Mouse (Mus musculus) left cerebral cortex, postnatal 10 days (tissue): ENCODE data around the gene Pkd1l3. TPM values are rescaled to one million over a fixed set of nuclear protein-coding genes. Genes with fewer than 3 reads are reported as not detected.

Experiments
- DNase-seq, 2 experiments: peaks; one replicate each; pipeline ENCODE4 v3.0.0; 2021 to 2022; ENCODE audit warnings: low spot score in 2 of 2, mixed read lengths in 1 of 2; ENCODE audit errors: extremely low spot score in 1 of 2
- intact Hi-C: fragments of 180-260 bp; cut with DNase I; formaldehyde crosslinking; loops from one replicate; pipeline ENCODE4 v1.15.1; 2025
- total RNA-seq, 2 experiments: library from RNA; stranded (reverse); gene quantifications; 2 replicates each; pipeline ENCODE4 v1.2.3; 2021

The Pkd1l3 gene
- total RNA-seq, result under 1 TPM; 0.54 to 0.65 TPM

DNA sequence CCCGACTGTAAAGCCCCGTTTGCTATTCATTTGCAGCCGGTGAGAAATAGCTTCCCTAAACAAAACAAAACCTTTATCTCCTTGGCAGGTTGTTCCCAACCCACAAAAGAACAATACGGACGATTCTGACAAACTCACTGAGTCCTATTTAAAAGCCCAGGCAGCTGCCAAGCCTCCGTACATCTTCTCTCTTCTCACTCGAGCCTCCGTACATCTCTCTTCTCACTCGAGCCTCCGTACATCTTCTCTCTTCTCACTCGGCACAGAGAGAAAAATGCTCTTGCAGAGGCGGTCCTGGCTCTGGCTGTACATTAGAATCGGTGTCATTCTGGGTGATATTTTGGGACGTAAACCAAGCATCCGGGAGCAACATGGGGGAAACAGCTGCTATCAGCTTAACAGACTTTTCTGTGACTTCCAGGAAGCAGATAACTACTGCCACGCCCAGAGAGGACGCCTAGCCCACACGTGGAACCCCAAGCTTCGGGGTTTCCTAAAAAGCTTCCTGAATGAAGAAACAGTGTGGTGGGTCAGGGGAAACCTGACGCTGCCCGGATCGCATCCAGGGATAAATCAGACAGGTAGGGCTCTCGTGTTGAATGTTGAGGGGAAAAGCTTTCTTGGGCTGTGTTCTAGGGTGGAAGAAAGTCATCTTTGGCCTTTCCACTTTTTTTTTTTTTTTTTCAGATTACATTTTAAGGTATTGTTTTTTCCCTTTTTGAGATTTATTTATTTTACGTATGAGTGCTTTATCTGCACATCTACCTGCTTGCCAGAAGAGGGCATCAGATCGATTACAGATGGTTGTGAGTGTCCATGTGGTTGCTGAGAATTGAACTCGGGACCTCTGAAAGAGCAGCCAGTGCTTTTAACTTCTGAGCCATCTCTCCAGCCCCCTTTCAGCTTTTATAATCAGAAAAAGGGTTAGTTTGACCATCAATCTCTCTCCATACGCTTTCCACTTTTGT lies at the start of gene Pkd1l3:
Pkd1l3 (plus strand) TSS at position 275 of the 968 bp plus-strand sequence.
- DNase-seq, result no peak
- intact Hi-C loops, result no loop called here

DNA sequence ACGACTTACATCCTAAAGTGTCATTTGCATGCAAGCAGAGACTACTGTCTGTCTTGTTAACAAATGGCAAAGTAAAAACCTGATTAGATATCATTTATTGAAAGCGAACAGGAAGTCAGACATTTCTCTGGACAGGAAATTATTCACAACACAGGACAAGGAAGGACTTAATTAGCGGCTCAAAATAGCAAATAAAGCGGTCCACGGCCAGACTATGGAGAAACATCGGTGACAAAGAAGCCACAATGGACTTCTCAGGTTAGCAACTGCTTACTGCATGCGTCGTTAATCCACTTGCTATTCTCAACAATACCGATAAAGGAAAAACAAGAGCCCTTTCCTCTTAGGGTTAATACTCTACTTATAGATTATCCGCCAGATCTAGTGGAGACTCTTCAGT lies 49.6 kb upstream of the Pkd1l3 start:
- no peak for DNase-seq
- intact Hi-C loops, result loop anchor here (2.0 kb wide), 1 partner anchor 44 kb away; the partner anchor contains the start of gene Dhodh

- DNase-seq, result peak; percentile 98 to 99
- intact Hi-C loops, result loop anchor here (2.0 kb wide), 1 partner anchor 43 kb away; the partner anchor contains the start of gene Dhodh
Observed at GRCm38 (mm10) chr8:109565498-109566333, 48.6 kb upstream of the Pkd1l3 start, which contains the start of the genes Dhx38 and Txnl4b. TSS of gene Dhx38 (minus strand) at chr8:109565861. TSS of gene Txnl4b (plus strand) at chr8:109565892.

DNA sequence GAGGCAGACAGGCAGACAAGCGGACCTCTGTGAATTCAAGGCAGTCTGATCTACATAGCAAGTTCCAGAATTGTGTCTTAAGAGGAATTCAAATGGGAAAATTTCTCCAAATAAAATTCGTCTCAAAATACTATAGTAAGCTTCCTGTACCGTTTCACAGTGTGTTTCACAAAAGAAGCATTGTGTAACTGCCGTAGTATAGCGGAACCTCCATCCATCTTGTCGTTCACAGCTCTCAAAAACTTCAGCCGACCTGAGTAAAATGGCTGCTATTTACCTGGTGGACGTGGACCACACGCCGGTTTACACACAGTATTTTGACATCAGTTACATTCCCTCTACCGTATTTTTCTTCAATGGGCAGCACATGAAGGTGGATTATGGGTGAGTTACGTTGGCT lies 43.2 kb upstream of the Pkd1l3 start:
- intact Hi-C loops, result no loop called here
- DNase-seq, result no peak

- DNase-seq, result no peak
- intact Hi-C loops, result no loop called here
Observed at GRCm38 (mm10) chr8:109576311-109576710, 38.0 kb upstream of the Pkd1l3 start.

- peak in 1 of 2 experiments; percentile 5 for DNase-seq
- intact Hi-C loops, result no loop called here
Observed at GRCm38 (mm10) chr8:109578900-109579301, 35.4 kb upstream of the Pkd1l3 start, which contains the start of gene Hp. TSS of gene Hp (minus strand) at chr8:109579172.

DNA sequence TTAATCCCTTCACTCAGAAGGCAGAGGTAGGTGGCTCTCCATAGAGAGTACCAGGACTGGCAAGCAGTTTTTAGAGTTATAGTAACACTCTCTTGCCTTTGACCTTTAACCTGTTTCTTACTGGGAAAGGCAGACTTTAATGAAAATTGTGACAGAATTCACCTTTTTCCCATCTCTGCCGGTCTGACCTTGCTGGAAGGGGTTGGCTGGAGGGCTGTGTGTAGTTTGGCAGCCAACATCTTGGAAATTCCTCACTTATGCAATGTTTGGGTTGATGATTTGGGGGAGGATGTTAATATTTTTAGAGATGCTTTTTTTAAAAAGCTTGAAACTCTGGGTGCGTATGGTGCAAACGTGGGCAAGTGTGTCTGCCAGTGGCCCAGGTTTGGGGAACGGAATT lies 30.0 kb upstream of the Pkd1l3 start:
- no peak for DNase-seq
- intact Hi-C loops, result no loop called here

- DNase-seq, result no peak
- intact Hi-C loops, result no loop called here
Observed at GRCm38 (mm10) chr8:109584830-109585229, 29.5 kb upstream of the Pkd1l3 start.

DNA sequence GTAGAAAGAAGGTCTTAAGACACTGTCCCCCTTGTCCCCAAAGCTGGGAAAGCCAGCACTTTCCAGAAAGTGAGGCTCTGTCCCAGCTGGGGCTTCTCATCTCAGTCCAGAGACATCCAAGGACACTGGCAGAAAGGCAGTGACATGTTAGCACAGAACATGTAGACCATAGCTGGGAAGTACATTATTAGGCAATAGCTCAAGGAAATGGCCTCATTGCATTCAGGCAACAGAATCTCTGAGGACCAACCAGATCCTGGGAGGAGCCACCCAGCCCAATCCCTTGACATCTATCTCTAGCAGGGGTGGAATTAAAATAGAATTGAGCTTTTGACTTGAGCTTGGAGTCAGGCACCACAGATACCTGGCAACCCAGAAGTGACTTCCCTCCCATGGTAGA lies 28.7 kb upstream of the Pkd1l3 start:
- DNase-seq, result no peak
- intact Hi-C loops, result no loop called here

GRCm38 (mm10) chr8:109586972-109587504 lies 27.3 kb upstream of the Pkd1l3 start:
- DNase-seq, result no peak
- intact Hi-C loops, result no loop called here

DNA sequence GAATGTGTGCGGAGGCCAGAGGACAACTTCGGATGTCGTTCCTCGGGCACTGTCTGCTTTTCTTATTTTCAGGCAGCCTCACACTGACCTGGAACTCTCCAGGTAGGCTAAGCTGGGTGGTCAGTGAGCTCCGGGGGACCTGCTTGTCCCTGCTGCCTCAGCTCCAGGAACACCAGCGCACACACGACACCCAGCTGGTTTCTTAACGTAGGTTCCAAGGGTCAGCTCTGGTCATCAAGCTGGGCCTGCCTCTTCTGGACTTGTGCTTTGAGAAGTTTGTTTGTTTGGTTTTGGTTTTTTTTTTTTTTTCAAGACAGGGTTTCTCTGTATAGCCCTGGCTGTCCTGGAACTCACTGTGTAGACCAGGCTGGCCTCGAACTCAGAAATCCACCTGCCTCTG lies 23.4 kb upstream of the Pkd1l3 start:
- intact Hi-C loops, result no loop called here
- DNase-seq, result no peak

- intact Hi-C loops, result no loop called here
- no peak for DNase-seq
Observed at GRCm38 (mm10) chr8:109591367-109591766, 22.9 kb upstream of the Pkd1l3 start.

- intact Hi-C loops, result no loop called here
- no peak for DNase-seq
Observed at GRCm38 (mm10) chr8:109592164-109592563, 22.2 kb upstream of the Pkd1l3 start.

DNA sequence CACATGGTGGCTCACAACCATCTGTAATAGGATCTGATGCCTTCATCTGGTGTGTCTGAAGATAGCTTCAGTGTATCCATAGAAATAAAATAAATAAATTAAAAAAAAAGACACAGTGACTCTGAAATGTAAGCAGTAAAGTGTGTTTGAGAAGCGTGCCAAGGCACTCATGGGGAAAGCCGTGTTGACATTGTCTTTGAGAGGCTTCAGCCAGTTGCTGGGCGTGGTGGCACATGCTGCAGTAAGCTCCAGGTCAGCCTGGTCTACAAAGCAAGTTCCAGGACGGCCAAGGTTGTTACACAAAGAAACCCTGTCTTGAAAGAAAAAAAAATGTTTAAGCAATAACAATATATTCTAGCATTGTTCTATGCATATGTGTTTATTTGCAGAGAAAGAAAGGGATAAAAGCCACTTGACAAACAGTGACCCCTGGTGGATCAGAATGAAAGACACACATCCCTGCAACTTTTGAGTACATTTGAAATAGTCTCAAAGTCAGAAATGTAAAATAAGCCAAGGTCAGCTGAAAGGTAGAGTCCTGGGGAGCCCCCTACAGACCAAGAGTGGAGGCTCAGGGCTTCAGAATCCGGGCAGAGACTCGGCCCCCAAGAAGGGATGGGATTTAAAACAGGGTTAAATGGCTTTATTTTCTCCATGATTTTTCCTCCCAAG lies 21.1 kb upstream of the Pkd1l3 start:
- no peak for DNase-seq
- intact Hi-C loops, result no loop called here

DNA sequence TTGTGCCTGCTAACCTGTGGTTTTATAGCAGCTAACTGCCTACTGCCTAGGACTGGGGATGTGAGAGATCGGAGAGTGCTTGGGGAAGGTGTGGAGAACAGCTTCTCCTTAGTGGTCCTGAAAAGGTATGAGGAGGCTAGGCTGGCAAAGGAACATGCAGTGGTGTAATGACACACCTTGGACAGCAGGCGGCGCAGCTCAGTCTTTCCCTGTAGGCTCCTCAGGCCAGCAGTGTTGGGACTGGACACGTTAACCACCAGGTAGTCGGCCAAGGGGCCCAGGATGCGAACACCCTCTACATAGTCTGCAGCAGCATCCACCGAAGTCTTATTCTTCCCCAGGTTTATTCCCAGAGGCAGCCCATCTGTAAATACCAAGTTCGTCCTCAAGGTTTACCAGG lies 18.5 kb upstream of the Pkd1l3 start:
- peak in 1 of 2 experiments; percentile 59 for DNase-seq
- intact Hi-C loops, result no loop called here

DNA sequence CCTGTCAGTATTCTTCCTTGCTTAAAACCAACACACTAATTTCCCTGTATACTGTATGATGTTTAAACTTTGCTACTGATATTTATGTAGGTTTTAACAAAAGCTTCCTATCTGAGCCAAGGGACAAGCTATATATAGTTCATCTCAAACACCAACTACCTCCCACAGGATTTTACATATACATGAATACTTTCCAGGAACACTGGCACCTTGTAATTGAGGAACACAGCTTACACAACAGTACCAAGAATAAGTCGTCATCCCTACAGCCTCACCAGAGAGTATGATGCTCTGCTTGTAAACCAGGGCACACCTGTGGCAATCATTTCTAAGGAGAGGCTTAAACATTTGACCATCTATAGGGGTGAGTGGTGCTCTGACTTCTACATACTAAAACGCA lies 7.6 kb upstream of the Pkd1l3 start:
- DNase-seq, result no peak
- intact Hi-C loops, result no loop called here

DNA sequence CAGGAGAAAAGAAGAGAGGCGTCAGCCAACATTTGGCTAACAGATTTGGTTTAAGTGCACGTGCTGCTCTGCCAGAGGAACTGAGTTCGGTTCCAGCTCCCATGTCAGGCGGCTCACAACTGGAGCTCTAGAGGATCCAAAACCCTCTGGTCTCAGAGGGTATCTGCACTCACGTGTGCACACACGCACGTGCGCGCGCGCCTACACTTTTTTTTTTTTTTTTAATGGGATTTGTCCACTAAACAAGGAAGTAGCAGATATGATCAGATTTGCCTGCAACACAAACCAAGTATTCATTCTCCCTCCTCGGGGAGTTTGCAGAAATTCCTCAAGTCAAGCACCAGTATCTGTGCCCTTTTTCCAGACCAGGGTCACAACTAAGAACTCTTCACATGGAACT lies 6.7 kb upstream of the Pkd1l3 start:
- DNase-seq, result no peak

More for the DNA sequence above, 6.7 kb upstream of the Pkd1l3 start:
- intact Hi-C loops, result loop anchor here (2.0 kb wide), 2 partner anchors 43 to 85 kb away; partner anchors contain the start of genes Dhx38, Ist1 and Txnl4b
